8 mouse cellular contexts compared by ENCODE assay signal in genomic region chr11:74589401-74590238, GRCm38 (mm10). TPM values are rescaled to one million over a fixed set of nuclear protein-coding genes. Genes with fewer than 3 reads are reported as not detected.
A peak's percentile ranks its signal among the peaks of the same experiment; 100 is the strongest.
DNase-seq lines count a peak whose midpoint lies in the region; ATAC-seq lines count a peak whose summit lies in the region.

No protein-coding gene starts in this region.

- no peak for DNase-seq in heart, embryonic 10.5 days (ENCODE audit: low spot score)
- DNase-seq in heart, postnatal 25 days (ENCODE audit: low spot score), result no peak
- DNase-seq in cerebellum, adult 11 months, result peak; percentile 69
- DNase-seq in frontal cortex, postnatal 25 days (ENCODE audit: low spot score in 2 of 2), result peak; percentile 35 to 50
- peak; percentile 80 for DNase-seq in right cerebral cortex, postnatal 25 days
- no peak for DNase-seq in thymus, postnatal 36 days
- DNase-seq in Muller cell, postnatal 12 days (ENCODE audit: inconsistent ontology term), result no peak

- no peak overlapping the region; the same call in 1 of the 2 replicates for H3K9ac ChIP-seq in limb, embryonic 13.5 days

- peaks cover 10% of the 10 kb centered on the region for H3K4me1 ChIP-seq in heart, embryonic 10.5 days
- peaks cover 8% of the 10 kb centered on the region for H3K4me1 ChIP-seq in limb, embryonic 13.5 days

- 5% methylated on average over 66 of the region's 66 CpGs for WGBS in heart, embryonic 10.5 days
- 4% methylated on average over 66 of the region's 66 CpGs for WGBS in limb, embryonic 13.5 days

- H3K4me2 ChIP-seq in limb, embryonic 13.5 days (replicated peaks), result peak overlapping the region; percentile 73

- H3K27me3 ChIP-seq in heart, embryonic 10.5 days (ENCODE audit: insufficient read depth, poor library complexity, severe bottlenecking), result peaks cover 81% of the 10 kb centered on the region
- peaks cover 80% of the 10 kb centered on the region for H3K27me3 ChIP-seq in limb, embryonic 13.5 days

- H3K36me3 ChIP-seq in heart, embryonic 10.5 days, result no peaks in the 10 kb centered on the region
- no peaks in the 10 kb centered on the region for H3K36me3 ChIP-seq in limb, embryonic 13.5 days

- ATAC-seq in limb, embryonic 13.5 days (ENCODE audit: low FRiP score, low read depth), result no peak

- peak overlapping the region; percentile 57 for H3K4me3 ChIP-seq in heart, embryonic 10.5 days
- H3K4me3 ChIP-seq in limb, embryonic 13.5 days, result peak overlapping the region; percentile 45

- H3K27ac ChIP-seq in heart, embryonic 10.5 days, result no peak overlapping the region; the same call in 1 of the 2 replicates
- H3K27ac ChIP-seq in limb, embryonic 13.5 days, result no peak overlapping the region

- H3K9me3 ChIP-seq in heart, embryonic 10.5 days, result no peaks in the 10 kb centered on the region
- no peaks in the 10 kb centered on the region for H3K9me3 ChIP-seq in limb, embryonic 13.5 days

- intact Hi-C loops in heart, postnatal 25 days (cut with DNase I), result no loop called here

RNA-seq across cellular contexts. Expression of gene Rap1gap2, which starts 21.1 kb away (rescaled TPM):
- 5.2 and 7.0 TPM in 2 replicates for polyA plus RNA-seq in heart, embryonic 10.5 days (2016; fragmentation: Nextera tagmentation; extraction: Ambion mirVana)
- 10 to 100 TPM; 85.8 to 86.8 TPM for total RNA-seq in heart, postnatal 25 days (2021)
- polyA plus RNA-seq in limb, embryonic 13.5 days (2015; fragmentation: Nextera tagmentation; extraction: Ambion mirVana), result 1.0 and 1.2 TPM in 2 replicates

RNA-seq across cellular contexts. Expression of gene Ccdc92b, which starts 29.8 kb away (rescaled TPM):
- polyA plus RNA-seq in heart, embryonic 10.5 days (2016; fragmentation: Nextera tagmentation; extraction: Ambion mirVana), result 1.6 and 1.7 TPM in 2 replicates
- under 1 TPM; 0.47 to 0.59 TPM for total RNA-seq in heart, postnatal 25 days (2021)
- 0.33 and 0.37 TPM in 2 replicates for polyA plus RNA-seq in limb, embryonic 13.5 days (2015; fragmentation: Nextera tagmentation; extraction: Ambion mirVana)

RNA-seq across cellular contexts. Expression of gene Cluh, which starts 59.7 kb away (rescaled TPM):
- 50.2 and 68.6 TPM in 2 replicates for polyA plus RNA-seq in heart, embryonic 10.5 days (2016; fragmentation: Nextera tagmentation; extraction: Ambion mirVana)
- total RNA-seq in heart, postnatal 25 days (2021), result 100 to 1,000 TPM; 208 to 227 TPM
- polyA plus RNA-seq in limb, embryonic 13.5 days (2015; fragmentation: Nextera tagmentation; extraction: Ambion mirVana), result 19.9 and 21.4 TPM in 2 replicates

Comparison
In these comparisons a context has a peak if more than half of its experiments do, and no peak if none do; other contexts are left out.
1. DNase-seq: peak in cerebellum, adult 11 months (single experiment), frontal cortex, postnatal 25 days (2 of 2) and right cerebral cortex, postnatal 25 days (single experiment); none in heart, embryonic 10.5 days (single experiment), heart, postnatal 25 days (single experiment), thymus, postnatal 36 days (0 of 2) and Muller cell, postnatal 12 days (single experiment).